Mouse (Mus musculus) left cerebral cortex, postnatal 4 days (tissue): ENCODE measurements around the gene Zscan10. TPM values are rescaled to one million over a fixed set of nuclear protein-coding genes. Genes with fewer than 3 reads are reported as not detected.
"Not testable (repeated sequence)": the region's sequence is repeated elsewhere in the genome, so short reads cannot be mapped to it uniquely, and the experiment has no call there.

Source experiments
- DNase-seq: peaks from one replicate; pipeline ENCODE4 v3.0.0-alpha.2; 2022
- intact Hi-C: fragments of 180-260 bp; cut with DNase I; formaldehyde crosslinking; loops from one replicate; pipeline ENCODE4 v1.15.1; 2025
- total RNA-seq, 2 experiments: library from RNA; stranded (reverse); gene quantifications; 2 replicates each; pipeline ENCODE4 v1.2.3; 2021

Zscan10 gene
- total RNA-seq, 2 experiments from 2014 or later, result not detected

GRCm38 (mm10) chr17:23585721-23586491, 14.8 kb upstream of the Zscan10 start:
- DNase-seq, result peak; percentile 76
- intact Hi-C loops, result no loop called here

GRCm38 (mm10) chr17:23587253-23587652, 13.4 kb upstream of the Zscan10 start:
- intact Hi-C loops, result no loop called here
- no peak for DNase-seq

GRCm38 (mm10) chr17:23592208-23592925, 8.3 kb upstream of the Zscan10 start:
- DNase-seq, result peak; percentile 98
- intact Hi-C loops, result no loop called here

- DNase-seq, result no peak
- intact Hi-C loops, result no loop called here
Measured at GRCm38 (mm10) chr17:23592926-23593300, 7.7 kb upstream of the Zscan10 start.

GRCm38 (mm10) chr17:23595139-23595538, 5.5 kb upstream of the Zscan10 start:
- DNase-seq, intact Hi-C loops: not testable (repeated sequence)

- intact Hi-C loops, result no loop called here
- DNase-seq, result peak; percentile 79
Measured at GRCm38 (mm10) chr17:23598582-23599552, 1.8 kb upstream of the Zscan10 start, which contains the start of gene Zfp13. TSS of gene Zfp13 (minus strand) at chr17:23599487.

- no peak for DNase-seq
- intact Hi-C loops, result no loop called here
Measured at GRCm38 (mm10) chr17:23599605-23600063, 1.0 kb upstream of the Zscan10 start.

- no peak for DNase-seq
- intact Hi-C loops, result no loop called here
Measured at GRCm38 (mm10) chr17:23601836-23602585, 1.4 kb downstream of the Zscan10 start.

GRCm38 (mm10) chr17:23603077-23603476, 2.4 kb downstream of the Zscan10 start:
- DNase-seq, result no peak
- intact Hi-C loops, result no loop called here

GRCm38 (mm10) chr17:23603542-23603941, 2.9 kb downstream of the Zscan10 start:
- DNase-seq, result peak; percentile 18
- intact Hi-C loops, result no loop called here

- intact Hi-C loops, result no loop called here
- no peak for DNase-seq
Measured at GRCm38 (mm10) chr17:23604394-23604793, 3.7 kb downstream of the Zscan10 start.

GRCm38 (mm10) chr17:23605220-23605619, 4.6 kb downstream of the Zscan10 start:
- intact Hi-C loops, result no loop called here

GRCm38 (mm10) chr17:23609612-23610011, 9.0 kb downstream of the Zscan10 start:
- DNase-seq, result peak; percentile 83
- intact Hi-C loops, result no loop called here

More at GRCm38 (mm10) chr17:23605220-23605619, 4.6 kb downstream of the Zscan10 start:
- DNase-seq, result no peak

- peak; percentile 62 for DNase-seq
- intact Hi-C loops, result no loop called here
Measured at GRCm38 (mm10) chr17:23610361-23610800, 9.7 kb downstream of the Zscan10 start.

- no peak for DNase-seq
- intact Hi-C loops, result no loop called here
Measured at GRCm38 (mm10) chr17:23617087-23617486, 16.4 kb downstream of the Zscan10 start.

GRCm38 (mm10) chr17:23620351-23620750, 19.7 kb downstream of the Zscan10 start:
- no peak for DNase-seq
- intact Hi-C loops, result no loop called here

- DNase-seq, result no peak
- intact Hi-C loops, result no loop called here
Measured at GRCm38 (mm10) chr17:23627813-23628212, 27.2 kb downstream of the Zscan10 start.

- DNase-seq, result peak; percentile 83
- intact Hi-C loops, result no loop called here
Measured at GRCm38 (mm10) chr17:23630195-23631020, 29.8 kb downstream of the Zscan10 start.

GRCm38 (mm10) chr17:23631241-23631640, 30.6 kb downstream of the Zscan10 start:
- intact Hi-C loops, result no loop called here

More at GRCm38 (mm10) chr17:23631241-23631640, 30.6 kb downstream of the Zscan10 start:
- DNase-seq, result peak; percentile 22
